Mouse (Mus musculus): ENCODE data around the gene 1110008P14Rik.

DNA sequence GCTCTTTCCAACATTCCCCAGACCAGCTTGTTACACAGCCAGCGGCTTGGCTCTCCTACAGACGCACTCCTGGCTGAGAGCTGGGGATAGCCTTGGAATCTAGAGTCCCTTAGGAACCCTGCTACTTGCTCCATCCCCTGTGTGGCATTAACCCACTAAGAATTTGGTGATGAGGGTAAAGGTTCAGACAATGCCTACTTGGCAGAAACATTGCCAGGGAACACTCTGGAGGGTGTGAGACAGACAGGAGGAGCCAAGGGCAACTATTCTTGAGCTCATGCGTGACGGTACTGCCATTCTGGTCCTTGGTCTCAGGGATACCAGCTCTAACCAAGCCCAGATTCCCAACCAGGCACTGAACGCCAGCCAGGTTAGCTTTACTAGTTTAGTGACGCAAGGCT, 40.1 kb upstream of the 1110008P14Rik start:
- TF ChIP-seq CTCF (IDR thresholded peaks at IDR 0.05; ENCODE audit: extremely low read depth, insufficient read length, insufficient replicate concordance, low read depth, low read length) (no peak), POLR2A (IDR thresholded peaks at IDR 0.05; ENCODE audit: low read depth, low read length) (no peak)
